Mouse (Mus musculus) embryonic facial prominence, embryonic 13.5 days (tissue): ENCODE measurements at regions not wholly inside any gene's neighbourhood (a gene's known extent, or its start where the extent isn't known, plus 50 kb on each side); places are given as distances from the start of the nearest gene placed in this dataset.

Experiments used
- ATAC-seq: fragments of 200-750 bp; cut with Nextera tagmentation; 2 replicates; pipeline ENCODE4 v1.8.0; 2017; ENCODE audit warnings: low read depth; ENCODE audit not compliant: insufficient number of reproducible peaks, insufficient read depth, low FRiP score, low TSS enrichment
- H3K27ac ChIP-seq: fragments of 300-500 bp; sonication (generic); 2 replicates; pipeline ENCODE4 v1.5.1; 2015; ENCODE audit warnings: moderate library complexity, mild to moderate bottlenecking, inconsistent platforms
- H3K27me3 ChIP-seq: fragments of 300-500 bp; sonication (generic); 2 replicates; pipeline ENCODE4 v1.6.1; 2015; ENCODE audit warnings: mild to moderate bottlenecking, inconsistent platforms
- H3K36me3 ChIP-seq: fragments of 300-500 bp; sonication (generic); 2 replicates; pipeline ENCODE4 v1.6.1; 2015; ENCODE audit warnings: mild to moderate bottlenecking, inconsistent platforms
- H3K4me1 ChIP-seq: fragments of 300-500 bp; sonication (generic); 2 replicates; pipeline ENCODE4 v1.6.1; 2015; ENCODE audit warnings: inconsistent platforms
- H3K4me2 ChIP-seq: fragments of 300-500 bp; sonication (generic); 2 replicates; pipeline ENCODE4 v1.6.1; 2015; ENCODE audit warnings: moderate library complexity, mild to moderate bottlenecking, inconsistent platforms
- H3K4me3 ChIP-seq: fragments of 300-500 bp; sonication (generic); 2 replicates; pipeline ENCODE4 v1.5.1; 2015; ENCODE audit warnings: mild to moderate bottlenecking, inconsistent platforms
- H3K9ac ChIP-seq: fragments of 300-500 bp; sonication (generic); 2 replicates; pipeline ENCODE4 v1.6.1; 2015; ENCODE audit warnings: mild to moderate bottlenecking, inconsistent platforms
- H3K9me3 ChIP-seq: fragments of 300-500 bp; sonication (generic); 2 replicates; pipeline ENCODE4 v1.6.1; 2016; ENCODE audit warnings: inconsistent platforms
- WGBS: fragments of 180-500 bp; shearing (Covaris S2); methylation state at CpG from one replicate; pipeline ENCODE4 v1.1.7; 2015; ENCODE audit warnings: mixed read lengths; 5-methylcytosine and 5-hydroxymethylcytosine counted together

- peak overlapping the region; percentile 53; the same call in 1 of the 2 replicates for H3K27ac ChIP-seq
- H3K9me3 ChIP-seq: no peaks in the 10 kb centered on the region
- H3K36me3 ChIP-seq: no peaks in the 10 kb centered on the region
- no peak for ATAC-seq
- H3K27me3 ChIP-seq: no peaks in the 10 kb centered on the region
- no peak overlapping the region for H3K9ac ChIP-seq
- 54% methylated on average over 4 of the region's 4 CpGs for WGBS
- H3K4me2 ChIP-seq: no peak overlapping the region
- H3K4me1 ChIP-seq: peaks cover 24% of the 10 kb centered on the region
- no peak overlapping the region for H3K4me3 ChIP-seq
Measured at GRCm38 (mm10) chr17:14610791-14611522, 83.1 kb downstream of the Thbs2 start.

DNA sequence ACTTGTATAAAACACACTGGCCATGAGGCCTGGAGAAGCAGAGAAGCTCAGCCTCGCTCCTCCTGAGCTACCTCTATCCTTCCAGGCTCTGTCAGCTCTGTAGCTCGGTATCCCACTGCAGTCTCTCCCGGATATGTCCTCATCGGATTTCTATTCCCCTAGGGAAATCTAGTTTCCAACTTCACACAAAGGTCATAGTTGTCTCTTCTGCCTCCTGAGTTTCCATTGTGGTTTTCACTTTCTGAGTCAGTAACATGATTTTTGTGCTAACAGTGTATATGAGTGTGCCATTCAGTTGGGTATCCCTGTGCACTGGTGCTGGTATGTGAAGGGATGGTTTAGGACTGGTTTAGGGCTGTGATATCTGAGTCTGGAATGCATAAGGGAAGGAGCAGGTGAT is 85.2 kb downstream of the Thbs2 start:
- Histone ChIP-seq H3K27ac (no peak overlapping the region), H3K9ac (no peak overlapping the region), H3K4me2 (no peak overlapping the region), H3K4me3 (no peak overlapping the region), H3K27me3 (no peaks in the 10 kb centered on the region), H3K9me3 (no peaks in the 10 kb centered on the region), H3K4me1 (peaks cover 25% of the 10 kb centered on the region), H3K36me3 (no peaks in the 10 kb centered on the region)
- 71% methylated on average over 4 of the region's 4 CpGs for WGBS
- ATAC-seq: no peak

DNA sequence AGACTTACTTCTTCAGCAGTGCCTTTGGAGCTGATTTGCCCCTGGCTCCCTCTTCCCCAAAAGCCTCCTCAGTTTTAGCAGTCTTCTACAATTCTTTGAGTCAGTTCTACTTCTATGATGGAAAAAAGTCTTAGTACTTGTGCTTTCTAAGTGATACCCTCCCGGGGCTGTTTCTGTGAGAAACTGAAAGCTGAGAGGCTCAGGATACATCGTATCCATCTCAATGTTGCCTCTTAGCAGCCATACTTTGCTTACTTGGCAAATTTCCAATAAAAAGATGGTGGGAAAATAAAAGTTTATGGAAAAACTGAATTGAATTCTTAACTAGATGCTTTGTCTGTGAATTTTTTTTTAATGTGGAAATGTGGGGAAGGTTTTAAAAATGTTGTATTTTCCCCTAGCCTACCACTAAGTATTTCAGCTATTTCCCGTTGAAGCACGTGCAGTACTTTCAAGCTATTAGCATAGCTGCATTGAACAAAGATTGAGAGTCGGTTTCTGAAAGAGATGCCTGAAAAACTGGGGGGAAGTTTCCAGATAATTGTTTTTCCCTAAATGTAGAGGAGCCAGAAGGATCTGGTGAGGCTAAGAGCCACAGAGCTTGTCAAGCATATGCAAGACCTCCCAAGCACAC is 87.6 kb downstream of the Thbs2 start:
- ATAC-seq: no peak
- no peaks in the 10 kb centered on the region for H3K36me3 ChIP-seq
- peaks cover 25% of the 10 kb centered on the region for H3K4me1 ChIP-seq
- no peaks in the 10 kb centered on the region for H3K27me3 ChIP-seq
- H3K4me2 ChIP-seq: no peak overlapping the region
- no peak overlapping the region for H3K4me3 ChIP-seq
- H3K27ac ChIP-seq: peak overlapping the region; percentile 82
- no peak overlapping the region for H3K9ac ChIP-seq
- WGBS: 36% methylated on average over 5 of the region's 5 CpGs
- H3K9me3 ChIP-seq: no peaks in the 10 kb centered on the region

DNA sequence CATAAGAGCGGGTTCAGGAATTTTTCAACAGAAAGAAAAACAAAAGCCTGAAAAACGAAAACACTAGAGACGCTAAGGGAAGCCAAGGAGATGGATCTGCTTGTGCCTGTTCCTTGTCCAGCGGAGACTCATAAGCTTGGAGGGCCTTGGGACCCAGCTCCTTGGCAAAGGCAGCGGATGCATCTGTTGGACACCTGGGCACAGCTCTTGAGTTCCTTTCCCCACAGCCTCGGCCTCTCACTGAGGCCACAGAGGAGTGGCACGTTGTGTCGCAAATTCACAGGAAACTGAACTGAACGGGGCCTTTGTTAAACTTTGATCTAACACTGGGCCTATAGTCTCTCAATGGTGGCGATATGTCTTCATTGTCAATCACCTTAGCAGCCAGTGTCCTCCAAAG is 94.4 kb downstream of the Thbs2 start:
- H3K4me2 ChIP-seq: no peak overlapping the region
- H3K27me3 ChIP-seq: no peaks in the 10 kb centered on the region
- peak overlapping the region; percentile 68 for H3K27ac ChIP-seq
- H3K36me3 ChIP-seq: no peaks in the 10 kb centered on the region
- no peaks in the 10 kb centered on the region for H3K9me3 ChIP-seq
- peaks cover 44% of the 10 kb centered on the region for H3K4me1 ChIP-seq
- WGBS: 55% methylated on average over 10 of the region's 10 CpGs
- H3K9ac ChIP-seq: no peak overlapping the region
- no peak for ATAC-seq
- no peak overlapping the region for H3K4me3 ChIP-seq

GRCm38 (mm10) chr17:14596470-14596869 is 97.6 kb downstream of the Thbs2 start:
- Histone ChIP-seq H3K9ac (no peak overlapping the region), H3K4me1 (peaks cover 67% of the 10 kb centered on the region), H3K9me3 (no peaks in the 10 kb centered on the region), H3K27me3 (no peaks in the 10 kb centered on the region), H3K4me3 (no peak overlapping the region), H3K4me2 (no peak overlapping the region), H3K27ac (peak overlapping the region; percentile 89), H3K36me3 (no peaks in the 10 kb centered on the region)
- ATAC-seq: no peak
- WGBS: 81% methylated on average over 7 of the region's 7 CpGs

- Histone ChIP-seq H3K27ac (peak overlapping the region; percentile 89), H3K4me3 (no peak overlapping the region), H3K9me3 (no peaks in the 10 kb centered on the region), H3K4me2 (peak overlapping the region; percentile 2; the same call in 1 of the 2 replicates), H3K9ac (no peak overlapping the region), H3K36me3 (no peaks in the 10 kb centered on the region), H3K4me1 (peaks cover 66% of the 10 kb centered on the region), H3K27me3 (no peaks in the 10 kb centered on the region)
- ATAC-seq: no peak
- 36% methylated on average over 7 of the region's 7 CpGs for WGBS
Measured at GRCm38 (mm10) chr17:14595525-14595924, 98.5 kb downstream of the Thbs2 start.

DNA sequence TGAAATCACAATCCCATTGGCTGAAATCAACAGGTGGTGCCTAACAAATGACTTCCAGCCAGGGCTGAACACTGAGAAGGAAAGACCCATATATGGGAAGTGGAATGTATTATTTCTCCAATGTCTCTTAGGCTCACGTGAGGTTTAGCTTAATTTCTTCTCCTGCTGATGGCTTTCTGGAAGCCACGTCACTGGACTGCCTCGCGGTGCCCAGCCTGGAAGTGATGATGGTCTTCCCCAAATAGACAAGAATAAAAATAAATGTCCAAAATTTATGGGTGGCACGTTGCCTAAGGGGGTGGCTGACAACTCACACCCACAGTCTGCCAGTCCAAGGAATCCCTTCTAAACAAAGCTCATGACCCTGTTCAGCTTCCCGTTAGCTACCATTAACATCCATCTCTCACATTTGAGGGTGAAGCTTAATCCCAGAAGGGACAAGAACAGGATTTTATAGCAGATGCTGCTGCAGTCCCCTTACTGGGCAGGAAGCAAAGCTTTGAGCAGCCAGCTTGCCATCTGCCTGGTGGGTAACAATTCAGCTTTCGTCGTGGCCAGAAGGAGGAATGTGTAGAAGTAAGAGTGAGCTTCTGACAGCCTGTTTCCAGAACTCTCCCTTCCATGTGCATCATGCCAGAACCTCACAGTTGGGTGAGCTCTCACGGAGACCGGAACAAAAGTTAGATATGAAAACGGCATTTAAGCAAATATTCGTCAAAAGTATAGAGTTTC is 105.8 kb downstream of the Thbs2 start:
- Histone ChIP-seq H3K27ac (no peak overlapping the region), H3K9ac (no peak overlapping the region), H3K4me1 (peaks cover 24% of the 10 kb centered on the region), H3K4me3 (no peak overlapping the region), H3K27me3 (no peaks in the 10 kb centered on the region), H3K9me3 (no peaks in the 10 kb centered on the region), H3K4me2 (no peak overlapping the region), H3K36me3 (no peaks in the 10 kb centered on the region)
- ATAC-seq: no peak
- 84% methylated on average over 12 of the region's 12 CpGs for WGBS

- Histone ChIP-seq H3K9me3 (no peaks in the 10 kb centered on the region), H3K9ac (no peak overlapping the region)
Measured at GRCm38 (mm10) chr17:14579671-14580070, 114.4 kb downstream of the Thbs2 start.

DNA sequence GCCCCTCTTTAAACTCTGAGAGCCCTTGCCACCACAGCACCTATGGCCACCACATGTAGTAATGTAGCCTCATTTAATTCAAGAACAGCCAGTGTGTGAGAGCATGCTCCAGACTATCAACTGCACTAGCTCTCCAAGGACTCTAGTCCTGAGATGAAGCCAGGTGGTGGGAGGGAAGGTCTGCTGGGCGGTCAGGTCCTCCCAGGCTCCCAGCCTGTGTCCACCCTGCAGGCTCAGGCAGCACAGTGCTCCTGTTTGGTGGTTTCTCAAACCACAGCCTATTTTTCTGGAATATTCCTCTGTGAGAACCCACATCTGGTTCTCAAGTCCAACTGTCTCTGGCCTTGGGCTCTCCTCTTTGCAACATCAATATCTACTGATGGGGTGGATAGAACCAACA is 115.3 kb downstream of the Thbs2 start:
- Histone ChIP-seq H3K4me2 (no peak overlapping the region), H3K4me1 (peaks cover 24% of the 10 kb centered on the region), H3K4me3 (no peak overlapping the region), H3K27me3 (no peaks in the 10 kb centered on the region; the same call in 1 of the 2 replicates), H3K27ac (peak overlapping the region; percentile 52; the same call in 1 of the 2 replicates), H3K36me3 (no peaks in the 10 kb centered on the region), H3K9me3 (no peaks in the 10 kb centered on the region), H3K9ac (no peak overlapping the region)
- peak; percentile 52; the same call in 1 of the 2 replicates for ATAC-seq
- 86% methylated on average over 1 of the region's 1 CpGs for WGBS

More at GRCm38 (mm10) chr17:14579671-14580070, 114.4 kb downstream of the Thbs2 start:
- 77% methylated on average over 3 of the region's 3 CpGs for WGBS
- Histone ChIP-seq H3K4me2 (no peak overlapping the region), H3K27ac (no peak overlapping the region), H3K27me3 (no peaks in the 10 kb centered on the region), H3K4me1 (peaks cover 24% of the 10 kb centered on the region), H3K4me3 (no peak overlapping the region), H3K36me3 (no peaks in the 10 kb centered on the region)
- no peak for ATAC-seq

GRCm38 (mm10) chr17:14578194-14578593 is 115.8 kb downstream of the Thbs2 start:
- Histone ChIP-seq H3K4me1 (peaks cover 24% of the 10 kb centered on the region), H3K36me3 (no peaks in the 10 kb centered on the region), H3K4me2 (no peak overlapping the region), H3K27me3 (no peaks in the 10 kb centered on the region; the same call in 1 of the 2 replicates), H3K4me3 (no peak overlapping the region), H3K9me3 (no peaks in the 10 kb centered on the region), H3K9ac (no peak overlapping the region), H3K27ac (no peak overlapping the region; the same call in 1 of the 2 replicates)
- WGBS: 50% methylated on average over 3 of the region's 3 CpGs
- ATAC-seq: no peak

GRCm38 (mm10) chr17:14576159-14576558 is 117.9 kb downstream of the Thbs2 start:
- Histone ChIP-seq H3K36me3 (no peaks in the 10 kb centered on the region), H3K4me1 (peaks cover 24% of the 10 kb centered on the region), H3K27me3 (no peaks in the 10 kb centered on the region; the same call in 1 of the 2 replicates), H3K4me2 (no peak overlapping the region), H3K9me3 (no peaks in the 10 kb centered on the region), H3K27ac (no peak overlapping the region), H3K4me3 (no peak overlapping the region), H3K9ac (no peak overlapping the region)
- no peak for ATAC-seq
- 75% methylated on average over 2 of the region's 2 CpGs for WGBS
